Mouse (Mus musculus) intestine, embryonic 14.5 days (tissue): Measurements from ENCODE around the gene Fmr1nb. TPM values are rescaled to one million over a fixed set of nuclear protein-coding genes. Genes with fewer than 3 reads are reported as not detected.
"Not testable (repeated sequence)": the region's sequence is repeated elsewhere in the genome, so short reads cannot be mapped to it uniquely, and the experiment has no call there.

Source experiments
- ATAC-seq: fragments of 200-750 bp; cut with Nextera tagmentation; replicated peaks from 2 replicates; pipeline ENCODE4 v1.8.0; 2017; ENCODE audit warnings: low read depth, moderate number of reproducible peaks, moderate TSS enrichment, moderate library complexity; ENCODE audit not compliant: low FRiP score, low TSS enrichment
- DNase-seq: peaks from one replicate; pipeline ENCODE4 v3.0.0-alpha.2; 2018; ENCODE audit warnings: low spot score
- H3K27ac ChIP-seq: fragments of 300-500 bp; sonication (generic); 2 replicates; pipeline ENCODE4 v1.5.1; 2014; ENCODE audit warnings: low read depth, mild to moderate bottlenecking, control low read depth
- H3K27me3 ChIP-seq: fragments of 300-500 bp; sonication (generic); replicated peaks from 2 replicates; pipeline ENCODE4 v1.6.1; 2014; ENCODE audit warnings: low read length, control low read depth; ENCODE audit not compliant: control insufficient read depth, insufficient read depth
- H3K36me3 ChIP-seq: fragments of 300-500 bp; sonication (generic); 2 replicates; pipeline ENCODE4 v1.6.1; 2014; ENCODE audit warnings: low read length, control low read depth; ENCODE audit not compliant: control insufficient read depth, insufficient read depth
- H3K4me1 ChIP-seq: fragments of 300-500 bp; sonication (generic); replicated peaks from 2 replicates; pipeline ENCODE4 v1.6.1; 2014; ENCODE audit warnings: low read length, control low read depth, mixed read lengths; ENCODE audit not compliant: control insufficient read depth, insufficient read depth
- H3K4me2 ChIP-seq: fragments of 300-500 bp; sonication (generic); 2 replicates; pipeline ENCODE4 v1.6.1; 2014; ENCODE audit warnings: low read length
- H3K4me3 ChIP-seq: fragments of 300-500 bp; sonication (generic); 2 replicates; pipeline ENCODE4 v1.5.1; 2014; ENCODE audit warnings: low read depth, low read length, control low read depth, mixed read lengths
- H3K9ac ChIP-seq: fragments of 300-500 bp; sonication (generic); 2 replicates; pipeline ENCODE4 v1.6.1; 2014; ENCODE audit warnings: mild to moderate bottlenecking, low read length
- H3K9me3 ChIP-seq: fragments of 300-500 bp; sonication (generic); 2 replicates; pipeline ENCODE4 v1.6.1; 2016; ENCODE audit warnings: low read length, control low read depth; ENCODE audit not compliant: control insufficient read depth
- WGBS: fragments of 180-500 bp; shearing (Covaris S2); extraction: QIAGEN DNeasy Blood & Tissue Kit; methylation state at CpG from one replicate; pipeline ENCODE4 v1.1.7; 2014; 5-methylcytosine and 5-hydroxymethylcytosine counted together
- polyA plus RNA-seq: library from polyadenylated mRNA; unstranded; fragments of >200 nt; fragmentation: Nextera tagmentation; extraction: Ambion mirVana; gene quantifications from 2 replicates; pipeline ENCODE4 v1.2.1, GENCODE M21; 2014

The Fmr1nb gene
- polyA plus RNA-seq = 0.28 and 0.55 TPM in 2 replicates

DNA sequence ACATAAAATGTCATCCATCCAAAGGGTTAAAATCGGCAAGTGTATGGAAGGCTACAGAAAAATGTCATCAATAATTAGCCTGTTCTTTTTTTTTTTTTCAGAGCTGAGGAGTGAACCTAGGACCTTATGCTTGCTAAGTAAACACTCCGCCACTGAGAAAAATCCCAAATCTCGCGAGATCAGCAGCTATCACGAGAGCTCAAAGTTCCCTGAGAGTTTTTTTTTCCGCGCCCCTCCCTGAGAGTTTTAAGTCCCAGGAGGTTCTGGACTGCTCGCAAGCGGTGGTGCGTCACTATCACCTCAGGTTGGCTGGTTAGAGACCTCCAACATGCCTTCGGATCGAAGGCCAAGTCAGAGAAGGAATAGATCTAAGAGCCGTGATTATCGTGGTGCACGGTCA, at the start of gene Fmr1nb:
Gene Fmr1nb, plus strand, starts transcription at position 234 of the 400 bp plus-strand sequence.
- Histone ChIP-seq H3K36me3 (no peaks in the 10 kb centered on the region), H3K4me1 (no peaks in the 10 kb centered on the region), H3K4me3 (no peak within 1 kb of the TSS), H3K9ac (no peak within 1 kb of the TSS), H3K27ac (no peak within 1 kb of the TSS), H3K4me2 (no peak within 1 kb of the TSS), H3K9me3 (no peaks in the 10 kb centered on the region), H3K27me3 (no peaks in the 10 kb centered on the region)
- no peak for ATAC-seq
- WGBS = 83% methylated on average over 15 of the region's 15 CpGs
- no peak for DNase-seq

DNA sequence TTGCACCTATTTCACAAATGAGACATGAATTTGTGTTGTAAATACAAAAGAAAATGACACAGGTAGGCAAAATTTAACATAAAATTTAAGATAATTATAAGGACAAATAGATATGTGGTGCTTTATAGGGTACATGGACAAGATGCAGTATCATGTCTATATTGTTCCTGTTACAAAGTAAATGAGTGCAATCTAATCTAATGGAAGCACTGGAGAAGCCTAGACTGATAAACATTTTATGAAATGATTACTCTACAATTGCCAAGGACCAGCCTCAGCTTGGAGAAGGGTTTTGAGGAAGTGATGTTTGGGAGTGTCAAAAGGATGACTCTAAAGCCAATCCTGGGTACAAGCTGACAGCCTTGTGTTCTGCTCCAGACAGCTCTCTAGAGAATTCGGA, 24.7 kb upstream of the Fmr1nb start:
- DNase-seq = no peak
- no peaks in the 10 kb centered on the region for H3K9me3 ChIP-seq
- 83% methylated on average over 1 of the region's 1 CpGs for WGBS

GRCm38 (mm10) chrX:68740088-68740487, 21.6 kb upstream of the Fmr1nb start:
- WGBS = 57% methylated on average over 2 of the region's 2 CpGs

More for the DNA sequence above, 24.7 kb upstream of the Fmr1nb start:
- Histone ChIP-seq H3K4me1 (no peaks in the 10 kb centered on the region), H3K27me3 (no peaks in the 10 kb centered on the region), H3K27ac (no peak overlapping the region), H3K4me3 (no peak overlapping the region), H3K36me3 (no peaks in the 10 kb centered on the region), H3K4me2 (no peak overlapping the region), H3K9ac (no peak overlapping the region)
- no peak for ATAC-seq

GRCm38 (mm10) chrX:68820449-68820848, 58.8 kb downstream of the Fmr1nb start:
- H3K4me3 ChIP-seq, H3K27me3 ChIP-seq, H3K27ac ChIP-seq, H3K9me3 ChIP-seq, H3K4me1 ChIP-seq, DNase-seq, ATAC-seq, H3K9ac ChIP-seq, H3K36me3 ChIP-seq: not testable (repeated sequence)
- H3K4me2 ChIP-seq = peak overlapping the region; percentile 36; the same call in 1 of the 2 replicates
- 28% methylated on average over 2 of the region's 2 CpGs for WGBS

More at GRCm38 (mm10) chrX:68740088-68740487, 21.6 kb upstream of the Fmr1nb start:
- Histone ChIP-seq H3K9me3 (no peaks in the 10 kb centered on the region), H3K27me3 (no peaks in the 10 kb centered on the region), H3K27ac (no peak overlapping the region), H3K9ac (no peak overlapping the region), H3K4me1 (no peaks in the 10 kb centered on the region), H3K4me3 (no peak overlapping the region), H3K36me3 (no peaks in the 10 kb centered on the region), H3K4me2 (no peak overlapping the region)
- ATAC-seq = no peak
- no peak for DNase-seq

GRCm38 (mm10) chrX:68821059-68821458, 59.4 kb downstream of the Fmr1nb start, which contains the start of gene Gm14698:
Gm14698 (plus strand) TSS chrX:68821093.
- peak; percentile 53 for DNase-seq
- peak; percentile 79; the same call in 1 of the 2 replicates for ATAC-seq

GRCm38 (mm10) chrX:68839548-68840444, 78.2 kb downstream of the Fmr1nb start:
- Histone ChIP-seq H3K36me3 (no peaks in the 10 kb centered on the region), H3K9ac (no peak overlapping the region), H3K4me3 (no peak overlapping the region), H3K4me2 (no peak overlapping the region), H3K9me3 (no peaks in the 10 kb centered on the region), H3K4me1 (no peaks in the 10 kb centered on the region), H3K27ac (no peak overlapping the region), H3K27me3 (no peaks in the 10 kb centered on the region)
- ATAC-seq (no peak), DNase-seq (no peak)
- 25% methylated on average over 5 of the region's 5 CpGs for WGBS

More at GRCm38 (mm10) chrX:68821059-68821458, 59.4 kb downstream of the Fmr1nb start, which contains the start of gene Gm14698:
- not testable (repeated sequence) for H3K36me3 ChIP-seq, H3K27ac ChIP-seq, H3K9me3 ChIP-seq, H3K4me1 ChIP-seq, H3K27me3 ChIP-seq, H3K9ac ChIP-seq
- H3K4me3 ChIP-seq = peak within 1 kb of the TSS; percentile 13; the same call in 1 of the 2 replicates
- peak within 1 kb of the TSS; percentile 36 for H3K4me2 ChIP-seq
- WGBS = 16% methylated on average over 22 of the region's 36 CpGs

Other genes with a start within 250 kb of the Fmr1nb start
- gene Fmr1, start 83.3 kb upstream of the Fmr1nb start, polyA plus RNA-seq = 57.1 and 57.2 TPM in 2 replicates
- gene Gm14698, start 59.3 kb downstream of the Fmr1nb start, polyA plus RNA-seq = 3.2 and 4.5 TPM in 2 replicates
- not detected in 2 replicates for gene Gm6812, start 131.2 kb downstream of the Fmr1nb start, polyA plus RNA-seq